Mouse (Mus musculus) R1 (cell line): ENCODE results near the gene Slc12a9.

Experiments
- DNase-seq: peaks from one replicate; pipeline ENCODE4 v3.0.0-alpha.2; 2018; ENCODE audit warnings: low read depth, low spot score

Gene Slc12a9

GRCm38 (mm10) chr5:137287953-137288743 lies 45.2 kb downstream of the Slc12a9 start:
- no peak for DNase-seq

DNA sequence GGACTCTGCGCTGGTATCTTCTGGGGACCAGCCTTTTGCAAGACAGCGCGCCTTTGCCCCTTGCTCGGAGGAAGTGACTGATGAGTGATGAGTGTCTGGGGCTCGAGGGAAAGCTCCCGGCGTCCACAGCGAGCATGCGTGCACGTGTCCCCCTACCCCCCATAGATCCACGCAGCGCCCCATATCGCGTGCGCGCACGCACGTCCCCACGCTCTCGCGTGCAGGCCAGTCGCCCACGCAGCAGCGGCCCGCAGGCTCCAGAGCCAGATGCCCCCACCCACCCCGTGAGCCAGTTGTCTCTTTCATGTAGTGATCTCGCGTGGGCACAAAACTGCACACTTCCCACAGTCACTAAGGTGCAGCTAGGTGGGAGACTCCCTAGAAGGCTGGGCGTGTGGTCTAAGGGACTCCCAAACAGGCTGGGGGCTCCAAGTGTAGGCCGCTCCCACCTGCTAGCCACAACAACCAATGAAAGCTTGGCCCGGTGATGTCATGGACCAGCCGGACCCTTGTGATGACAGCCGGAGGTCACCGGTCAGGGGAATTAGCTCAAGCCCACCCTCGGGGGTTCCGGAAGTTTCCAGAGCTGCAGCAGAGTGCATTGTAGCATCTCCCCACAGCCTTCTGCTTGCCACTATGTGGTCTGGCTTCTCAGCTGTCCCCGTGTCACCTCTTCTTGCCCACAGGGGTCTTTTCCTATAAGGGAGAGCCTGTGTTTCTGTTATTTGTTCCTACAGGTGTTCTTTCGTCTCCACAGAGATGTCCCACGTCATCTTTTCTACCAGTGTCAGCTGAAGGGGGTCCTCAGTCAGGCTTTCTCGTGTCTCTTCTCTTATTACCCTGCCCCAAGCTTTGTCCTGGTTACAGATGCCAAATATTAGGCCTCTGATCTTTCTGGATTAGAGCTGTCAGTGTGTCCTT lies 46.1 kb downstream of the Slc12a9 start, which contains the start of gene Ache:
Gene Ache (plus strand): TSS at position 488 of the 921 bp plus-strand sequence.
- DNase-seq, result no peak

- peak; percentile 85 for DNase-seq
These were observed 46.8 kb downstream of the Slc12a9 start for GRCm38 (mm10) chr5:137286655-137287031.

GRCm38 (mm10) chr5:137285986-137286385 lies 47.4 kb downstream of the Slc12a9 start:
- no peak for DNase-seq

DNA sequence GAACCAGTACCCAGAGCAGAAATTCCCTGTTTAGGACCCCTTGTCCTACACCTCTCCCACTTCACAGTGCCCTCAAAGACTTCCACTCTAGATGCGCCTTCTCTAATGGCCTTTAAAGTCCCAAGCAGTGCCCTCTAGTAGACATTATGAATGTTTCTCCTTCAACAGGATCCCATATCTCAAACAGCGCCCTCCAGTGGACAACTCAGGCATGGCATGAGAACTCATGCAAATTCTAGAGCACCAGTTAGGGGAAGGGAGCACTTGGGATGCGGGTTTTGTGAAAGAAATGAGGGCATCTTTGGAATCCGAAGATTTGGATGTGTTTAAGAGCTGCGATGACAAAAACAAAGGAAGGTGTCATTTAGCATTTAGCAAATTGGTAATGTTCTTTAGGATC lies 48.4 kb downstream of the Slc12a9 start:
- peak; percentile 90 for DNase-seq

GRCm38 (mm10) chr5:137284411-137284810 lies 49.0 kb downstream of the Slc12a9 start:
- DNase-seq, result peak; percentile 90

DNA sequence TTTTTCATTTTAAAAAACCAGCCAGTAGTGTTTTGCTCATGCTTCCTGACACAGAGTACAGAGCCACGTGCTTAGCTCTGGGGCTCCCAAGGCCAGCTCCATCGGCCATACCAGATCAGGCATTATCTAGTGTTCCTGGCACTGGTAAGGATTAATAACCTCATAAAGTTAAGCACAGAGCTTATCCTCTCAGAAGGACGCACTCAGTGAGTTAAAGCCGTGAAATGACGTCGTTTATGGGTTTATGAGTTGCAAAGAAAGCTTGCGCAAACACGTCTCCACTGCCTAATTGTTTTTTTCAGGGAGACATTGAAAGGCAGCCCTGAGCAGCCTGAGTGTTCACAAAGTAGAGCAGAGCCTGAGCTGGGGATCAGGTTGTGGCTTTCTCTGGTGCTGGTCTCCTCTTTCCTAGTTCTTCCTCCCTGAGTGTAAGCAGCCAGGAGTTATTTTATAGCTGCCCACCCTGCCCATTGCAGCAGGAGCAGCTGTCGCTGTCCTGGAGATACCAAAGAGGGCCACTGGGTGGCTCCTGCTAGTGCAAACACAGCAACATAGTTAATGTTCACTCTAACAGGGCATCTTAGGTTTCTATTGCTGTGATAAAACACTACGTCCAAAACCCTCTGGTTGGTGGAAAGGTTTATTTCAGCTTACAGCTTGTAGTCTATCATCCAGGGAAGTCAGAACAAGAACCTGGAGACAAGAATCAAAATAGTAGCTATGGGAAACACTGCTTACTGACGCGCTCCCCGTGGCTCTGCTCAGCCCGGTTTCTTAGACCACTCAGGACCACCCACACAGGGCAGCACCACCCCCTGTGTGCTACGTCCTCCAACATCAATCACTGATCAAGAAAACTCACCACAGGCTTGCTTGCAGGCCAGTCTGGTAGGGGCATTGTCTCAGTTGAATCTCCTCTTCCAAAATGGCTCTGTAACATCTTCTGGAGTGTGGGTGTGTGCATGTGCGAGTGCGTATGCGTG lies 55.7 kb downstream of the Slc12a9 start:
- no peak for DNase-seq

DNA sequence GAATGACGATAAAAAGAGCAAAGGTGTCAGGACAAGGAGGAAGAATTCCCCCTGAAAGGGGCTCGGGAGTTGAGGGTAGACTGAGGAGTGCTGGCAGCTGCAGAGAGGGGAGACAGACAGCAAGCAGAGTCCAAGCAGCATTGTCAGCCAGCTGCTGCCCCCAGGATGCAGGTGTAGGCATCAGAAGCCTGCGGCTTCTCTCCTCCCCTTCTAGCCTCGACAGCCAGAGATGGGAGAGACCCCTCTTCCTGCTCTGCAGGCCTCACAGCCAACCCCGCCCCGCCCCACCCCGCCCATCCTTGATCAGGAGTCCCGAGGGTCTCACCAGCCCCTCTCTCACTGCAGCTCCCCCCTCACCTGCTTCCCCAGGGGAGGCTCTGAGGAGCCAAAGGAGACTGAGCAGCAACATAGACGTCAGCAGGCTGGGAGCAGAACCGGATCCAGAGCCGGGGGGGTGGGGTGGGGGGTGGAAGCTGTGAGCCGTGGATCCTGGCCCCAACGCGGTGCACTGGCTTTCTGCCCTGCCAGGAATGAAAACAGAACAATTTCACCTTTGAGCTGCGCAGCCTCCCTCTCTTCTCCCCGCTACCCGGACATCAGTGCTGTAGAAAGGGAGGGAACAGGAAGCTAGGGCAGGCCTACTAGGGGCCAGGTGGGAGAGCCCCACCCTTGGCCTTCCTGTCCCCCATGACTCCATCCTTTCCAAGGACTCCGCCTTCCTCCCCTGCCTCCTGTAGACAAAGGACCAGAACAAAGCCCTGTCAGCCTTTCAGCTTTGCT lies 65.1 kb downstream of the Slc12a9 start:
- DNase-seq, result peak; percentile 80

DNA sequence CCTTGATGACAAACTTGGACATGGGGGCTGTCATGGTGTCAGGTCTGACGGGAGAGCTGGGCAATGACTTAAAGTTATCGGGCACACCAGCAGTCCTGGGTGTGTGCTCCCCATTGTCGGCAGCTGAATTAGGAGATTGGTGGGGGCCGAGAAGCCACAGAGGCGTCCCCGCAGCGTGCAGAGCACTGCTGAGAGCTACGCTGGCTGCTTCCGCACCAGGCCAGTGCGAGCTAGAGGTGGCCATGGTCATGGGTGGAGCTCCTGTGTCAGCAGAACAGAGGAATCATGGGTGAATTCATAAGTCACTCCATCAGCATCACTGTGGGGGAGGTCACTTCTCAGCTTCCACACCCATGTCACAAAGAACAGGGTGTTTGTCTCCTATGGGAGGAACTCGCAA lies 68.6 kb downstream of the Slc12a9 start:
- no peak for DNase-seq
